Mouse (Mus musculus): ENCODE measurements at regions not wholly inside any gene's neighbourhood (a gene's known extent, or its start where the extent isn't known, plus 50 kb on each side); places are given as distances from the start of the nearest gene placed in this dataset.

- no peak overlapping the region for H3K27ac ChIP-seq (replicated peaks in 1 of 2; ENCODE audit: control insufficient read depth in 1 of 2, insufficient read depth in 1 of 2, low read depth in 2 of 2, low read length in 2 of 2)
- no peaks in the 10 kb centered on the region for H3K27me3 ChIP-seq (ENCODE audit: control insufficient read depth, insufficient read depth, low read length)
- no peaks in the 10 kb centered on the region for H3K36me3 ChIP-seq (ENCODE audit: control insufficient read depth, insufficient read depth, low read length)
- no peak for ATAC-seq (ENCODE audit: insufficient number of reproducible peaks, insufficient read depth, low FRiP score, low read depth)
- no peak overlapping the region for H3K9ac ChIP-seq (ENCODE audit: low read length)
- H3K4me2 ChIP-seq (ENCODE audit: low read length): no peak overlapping the region
- H3K4me3 ChIP-seq (ENCODE audit: control insufficient read depth in 1 of 2, insufficient read depth in 1 of 2, low read depth in 1 of 2, low read length in 2 of 2): no peak overlapping the region
- no peaks in the 10 kb centered on the region; the same call in 1 of the 2 replicates for H3K9me3 ChIP-seq (ENCODE audit: control insufficient read depth, low read length)
- 81% methylated on average over 1 of the region's 1 CpGs for WGBS
- H3K4me1 ChIP-seq (ENCODE audit: control insufficient read depth in 2 of 2, insufficient read depth in 2 of 2, low read length in 2 of 2): no peaks in the 10 kb centered on the region
Measured at GRCm38 (mm10) chr15:52922277-52922676, 962.4 kb upstream of the Gm7489 start.

- H3K27ac ChIP-seq (replicated peaks in 1 of 2; ENCODE audit: control insufficient read depth in 1 of 2, insufficient read depth in 1 of 2, low read depth in 2 of 2, low read length in 2 of 2): no peak overlapping the region
- no peaks in the 10 kb centered on the region for H3K36me3 ChIP-seq (ENCODE audit: control insufficient read depth, insufficient read depth, low read length)
- no peak overlapping the region for H3K9ac ChIP-seq (ENCODE audit: low read length)
- H3K4me2 ChIP-seq (ENCODE audit: low read length): no peak overlapping the region
- ATAC-seq (ENCODE audit: insufficient number of reproducible peaks, insufficient read depth, low FRiP score, low read depth): no peak
- no peak overlapping the region for H3K4me3 ChIP-seq (ENCODE audit: control insufficient read depth in 1 of 2, insufficient read depth in 1 of 2, low read depth in 1 of 2, low read length in 2 of 2)
- H3K27me3 ChIP-seq (ENCODE audit: control insufficient read depth, insufficient read depth, low read length): no peaks in the 10 kb centered on the region
- 54% methylated on average over 3 of the region's 3 CpGs for WGBS
- H3K9me3 ChIP-seq (ENCODE audit: control insufficient read depth, low read length): no peaks in the 10 kb centered on the region
- H3K4me1 ChIP-seq (ENCODE audit: control insufficient read depth in 2 of 2, insufficient read depth in 2 of 2, low read length in 2 of 2): no peaks in the 10 kb centered on the region
Measured at GRCm38 (mm10) chr15:52928408-52928807, 956.3 kb upstream of the Gm7489 start.

GRCm38 (mm10) chr15:52937138-52937537 lies 947.6 kb upstream of the Gm7489 start:
- no peak for ATAC-seq (ENCODE audit: insufficient number of reproducible peaks, insufficient read depth, low FRiP score, low read depth)
- no peaks in the 10 kb centered on the region for H3K9me3 ChIP-seq (ENCODE audit: control insufficient read depth, low read length)
- H3K9ac ChIP-seq (ENCODE audit: low read length): no peak overlapping the region
- no peaks in the 10 kb centered on the region for H3K4me1 ChIP-seq (ENCODE audit: control insufficient read depth in 2 of 2, insufficient read depth in 2 of 2, low read length in 2 of 2)
- H3K27me3 ChIP-seq (ENCODE audit: control insufficient read depth, insufficient read depth, low read length): no peaks in the 10 kb centered on the region
- no peak overlapping the region for H3K4me2 ChIP-seq (ENCODE audit: low read length)
- WGBS: 86% methylated on average over 2 of the region's 2 CpGs
- no peaks in the 10 kb centered on the region for H3K36me3 ChIP-seq (ENCODE audit: control insufficient read depth, insufficient read depth, low read length)
- no peak overlapping the region for H3K4me3 ChIP-seq (ENCODE audit: control insufficient read depth in 1 of 2, insufficient read depth in 1 of 2, low read depth in 1 of 2, low read length in 2 of 2)
- no peak overlapping the region for H3K27ac ChIP-seq (replicated peaks in 1 of 2; ENCODE audit: control insufficient read depth in 1 of 2, insufficient read depth in 1 of 2, low read depth in 2 of 2, low read length in 2 of 2)

- Histone ChIP-seq H3K4me3 (ENCODE audit: control insufficient read depth in 1 of 2, insufficient read depth in 1 of 2, low read depth in 1 of 2, low read length in 2 of 2) (no peak overlapping the region), H3K9me3 (ENCODE audit: control insufficient read depth, low read length) (no peaks in the 10 kb centered on the region), H3K4me1 (ENCODE audit: control insufficient read depth in 2 of 2, insufficient read depth in 2 of 2, low read length in 2 of 2) (no peaks in the 10 kb centered on the region), H3K27me3 (ENCODE audit: control insufficient read depth, insufficient read depth, low read length) (no peaks in the 10 kb centered on the region), H3K9ac (ENCODE audit: low read length) (no peak overlapping the region), H3K36me3 (ENCODE audit: control insufficient read depth, insufficient read depth, low read length) (no peaks in the 10 kb centered on the region), H3K4me2 (ENCODE audit: low read length) (no peak overlapping the region), H3K27ac (replicated peaks in 1 of 2; ENCODE audit: control insufficient read depth in 1 of 2, insufficient read depth in 1 of 2, low read depth in 2 of 2, low read length in 2 of 2) (no peak overlapping the region)
- 74% methylated on average over 4 of the region's 4 CpGs for WGBS
- ATAC-seq (ENCODE audit: insufficient number of reproducible peaks, insufficient read depth, low FRiP score, low read depth): no peak
Measured at GRCm38 (mm10) chr15:52944592-52944991, 940.1 kb upstream of the Gm7489 start.

GRCm38 (mm10) chr15:52948196-52948595 lies 936.5 kb upstream of the Gm7489 start:
- Histone ChIP-seq H3K36me3 (ENCODE audit: control insufficient read depth, insufficient read depth, low read length) (no peaks in the 10 kb centered on the region), H3K27ac (replicated peaks in 1 of 2; ENCODE audit: control insufficient read depth in 1 of 2, insufficient read depth in 1 of 2, low read depth in 2 of 2, low read length in 2 of 2) (no peak overlapping the region), H3K9ac (ENCODE audit: low read length) (no peak overlapping the region), H3K27me3 (ENCODE audit: control insufficient read depth, insufficient read depth, low read length) (no peaks in the 10 kb centered on the region), H3K4me2 (ENCODE audit: low read length) (no peak overlapping the region), H3K4me3 (ENCODE audit: control insufficient read depth in 1 of 2, insufficient read depth in 1 of 2, low read depth in 1 of 2, low read length in 2 of 2) (no peak overlapping the region), H3K4me1 (ENCODE audit: control insufficient read depth in 2 of 2, insufficient read depth in 2 of 2, low read length in 2 of 2) (no peaks in the 10 kb centered on the region), H3K9me3 (ENCODE audit: control insufficient read depth, low read length) (no peaks in the 10 kb centered on the region)
- ATAC-seq (ENCODE audit: insufficient number of reproducible peaks, insufficient read depth, low FRiP score, low read depth): no peak
- 77% methylated on average over 4 of the region's 4 CpGs for WGBS

GRCm38 (mm10) chr15:52953480-52953879 lies 931.2 kb upstream of the Gm7489 start:
- no peak overlapping the region for H3K27ac ChIP-seq (replicated peaks in 1 of 2; ENCODE audit: control insufficient read depth in 1 of 2, insufficient read depth in 1 of 2, low read depth in 2 of 2, low read length in 2 of 2)
- ATAC-seq (ENCODE audit: insufficient number of reproducible peaks, insufficient read depth, low FRiP score, low read depth): no peak
- no peak overlapping the region for H3K9ac ChIP-seq (ENCODE audit: low read length)
- no peaks in the 10 kb centered on the region for H3K27me3 ChIP-seq (ENCODE audit: control insufficient read depth, insufficient read depth, low read length)
- WGBS: 56% methylated on average over 1 of the region's 1 CpGs
- no peaks in the 10 kb centered on the region for H3K36me3 ChIP-seq (ENCODE audit: control insufficient read depth, insufficient read depth, low read length)
- H3K4me3 ChIP-seq (ENCODE audit: control insufficient read depth in 1 of 2, insufficient read depth in 1 of 2, low read depth in 1 of 2, low read length in 2 of 2): no peak overlapping the region
- H3K9me3 ChIP-seq (ENCODE audit: control insufficient read depth, low read length): no peaks in the 10 kb centered on the region
- no peaks in the 10 kb centered on the region for H3K4me1 ChIP-seq (ENCODE audit: control insufficient read depth in 2 of 2, insufficient read depth in 2 of 2, low read length in 2 of 2)
- no peak overlapping the region for H3K4me2 ChIP-seq (ENCODE audit: low read length)

- H3K36me3 ChIP-seq (ENCODE audit: control insufficient read depth, insufficient read depth, low read length): no peaks in the 10 kb centered on the region
- H3K4me2 ChIP-seq (ENCODE audit: low read length): no peak overlapping the region
- no peak overlapping the region for H3K9ac ChIP-seq (ENCODE audit: low read length)
- H3K27ac ChIP-seq (replicated peaks in 1 of 2; ENCODE audit: control insufficient read depth in 1 of 2, insufficient read depth in 1 of 2, low read depth in 2 of 2, low read length in 2 of 2): no peak overlapping the region
- H3K4me3 ChIP-seq (ENCODE audit: control insufficient read depth in 1 of 2, insufficient read depth in 1 of 2, low read depth in 1 of 2, low read length in 2 of 2): no peak overlapping the region
- no peaks in the 10 kb centered on the region for H3K4me1 ChIP-seq (ENCODE audit: control insufficient read depth in 2 of 2, insufficient read depth in 2 of 2, low read length in 2 of 2)
- no peaks in the 10 kb centered on the region for H3K27me3 ChIP-seq (ENCODE audit: control insufficient read depth, insufficient read depth, low read length)
- H3K9me3 ChIP-seq (ENCODE audit: control insufficient read depth, low read length): no peaks in the 10 kb centered on the region
- ATAC-seq (ENCODE audit: insufficient number of reproducible peaks, insufficient read depth, low FRiP score, low read depth): no peak
- WGBS: 73% methylated on average over 7 of the region's 7 CpGs
Measured at GRCm38 (mm10) chr15:52954715-52955593, 929.8 kb upstream of the Gm7489 start.

- 72% methylated on average over 2 of the region's 2 CpGs for WGBS
Measured at GRCm38 (mm10) chr15:52959711-52960110, 925.0 kb upstream of the Gm7489 start.

More at GRCm38 (mm10) chr15:52959711-52960110, 925.0 kb upstream of the Gm7489 start:
- H3K27me3 ChIP-seq (ENCODE audit: control insufficient read depth, insufficient read depth, low read length): no peaks in the 10 kb centered on the region
- H3K4me3 ChIP-seq (ENCODE audit: control insufficient read depth in 1 of 2, insufficient read depth in 1 of 2, low read depth in 1 of 2, low read length in 2 of 2): no peak overlapping the region
- no peak overlapping the region for H3K4me2 ChIP-seq (ENCODE audit: low read length)
- no peak overlapping the region for H3K27ac ChIP-seq (replicated peaks in 1 of 2; ENCODE audit: control insufficient read depth in 1 of 2, insufficient read depth in 1 of 2, low read depth in 2 of 2, low read length in 2 of 2)
- H3K9ac ChIP-seq (ENCODE audit: low read length): no peak overlapping the region
- no peaks in the 10 kb centered on the region for H3K4me1 ChIP-seq (ENCODE audit: control insufficient read depth in 2 of 2, insufficient read depth in 2 of 2, low read length in 2 of 2)
- no peaks in the 10 kb centered on the region for H3K9me3 ChIP-seq (ENCODE audit: control insufficient read depth, low read length)
- H3K36me3 ChIP-seq (ENCODE audit: control insufficient read depth, insufficient read depth, low read length): no peaks in the 10 kb centered on the region
- ATAC-seq (ENCODE audit: insufficient number of reproducible peaks, insufficient read depth, low FRiP score, low read depth): no peak

Measured in heart, embryonic 14.5 days (tissue).